Mouse (Mus musculus) intestine, embryonic 14.5 days (tissue): ENCODE measurements around the gene F2rl2. TPM values are rescaled to one million over a fixed set of nuclear protein-coding genes. Genes with fewer than 3 reads are reported as not detected.
A peak's percentile ranks its signal among the peaks of the same experiment; 100 is the strongest.

Experiments used
- ATAC-seq: fragments of 200-750 bp; cut with Nextera tagmentation; replicated peaks from 2 replicates; pipeline ENCODE4 v1.8.0; 2017; ENCODE audit warnings: low read depth, moderate number of reproducible peaks, moderate TSS enrichment, moderate library complexity; ENCODE audit not compliant: low FRiP score, low TSS enrichment
- DNase-seq: peaks from one replicate; pipeline ENCODE4 v3.0.0-alpha.2; 2018; ENCODE audit warnings: low spot score
- H3K27ac ChIP-seq: fragments of 300-500 bp; sonication (generic); 2 replicates; pipeline ENCODE4 v1.5.1; 2014; ENCODE audit warnings: low read depth, mild to moderate bottlenecking, control low read depth
- H3K27me3 ChIP-seq: fragments of 300-500 bp; sonication (generic); replicated peaks from 2 replicates; pipeline ENCODE4 v1.6.1; 2014; ENCODE audit warnings: low read length, control low read depth; ENCODE audit not compliant: control insufficient read depth, insufficient read depth
- H3K36me3 ChIP-seq: fragments of 300-500 bp; sonication (generic); 2 replicates; pipeline ENCODE4 v1.6.1; 2014; ENCODE audit warnings: low read length, control low read depth; ENCODE audit not compliant: control insufficient read depth, insufficient read depth
- H3K4me1 ChIP-seq: fragments of 300-500 bp; sonication (generic); replicated peaks from 2 replicates; pipeline ENCODE4 v1.6.1; 2014; ENCODE audit warnings: low read length, control low read depth, mixed read lengths; ENCODE audit not compliant: control insufficient read depth, insufficient read depth
- H3K4me2 ChIP-seq: fragments of 300-500 bp; sonication (generic); 2 replicates; pipeline ENCODE4 v1.6.1; 2014; ENCODE audit warnings: low read length
- H3K4me3 ChIP-seq: fragments of 300-500 bp; sonication (generic); 2 replicates; pipeline ENCODE4 v1.5.1; 2014; ENCODE audit warnings: low read depth, low read length, control low read depth, mixed read lengths
- H3K9ac ChIP-seq: fragments of 300-500 bp; sonication (generic); 2 replicates; pipeline ENCODE4 v1.6.1; 2014; ENCODE audit warnings: mild to moderate bottlenecking, low read length
- H3K9me3 ChIP-seq: fragments of 300-500 bp; sonication (generic); 2 replicates; pipeline ENCODE4 v1.6.1; 2016; ENCODE audit warnings: low read length, control low read depth; ENCODE audit not compliant: control insufficient read depth
- WGBS: fragments of 180-500 bp; shearing (Covaris S2); extraction: QIAGEN DNeasy Blood & Tissue Kit; methylation state at CpG from one replicate; pipeline ENCODE4 v1.1.7; 2014; 5-methylcytosine and 5-hydroxymethylcytosine counted together
- polyA plus RNA-seq: library from polyadenylated mRNA; unstranded; fragments of >200 nt; fragmentation: Nextera tagmentation; extraction: Ambion mirVana; gene quantifications from 2 replicates; pipeline ENCODE4 v1.2.1, GENCODE M21; 2014

F2rl2 gene
- polyA plus RNA-seq, 1 experiment from 2014 or later: 0.95 TPM

DNA sequence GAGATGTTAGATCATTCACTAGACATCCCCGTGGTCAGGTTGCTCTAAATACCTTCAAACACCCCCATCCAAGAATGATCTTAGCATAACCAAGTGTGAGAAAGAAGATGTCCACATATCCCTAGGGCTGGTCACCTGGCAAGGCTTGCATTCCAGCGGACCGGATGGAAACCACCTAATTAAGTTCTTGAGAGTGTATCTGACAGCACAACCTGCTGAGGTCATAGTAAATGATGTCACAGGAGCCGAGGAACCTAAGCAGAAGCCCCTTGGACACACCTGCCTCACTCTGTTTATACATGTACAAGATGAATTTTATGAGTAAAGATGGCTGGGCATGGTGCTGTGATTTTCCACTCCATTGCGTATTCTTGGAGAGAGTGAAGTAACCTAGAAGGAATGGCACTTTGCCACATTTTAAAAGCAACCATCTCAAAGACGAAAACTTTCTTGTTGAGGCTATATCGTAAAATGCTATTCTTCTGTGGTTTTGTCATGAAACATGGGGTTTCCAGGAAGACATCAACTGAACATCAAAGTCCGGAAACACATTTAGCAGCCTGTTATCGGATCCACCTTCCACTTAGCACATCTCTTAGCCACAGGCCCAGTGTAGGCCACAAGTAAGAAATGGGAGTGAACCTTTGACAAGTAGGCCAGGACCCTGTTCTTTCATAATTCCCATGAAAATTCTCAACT lies 16.1 kb downstream of the F2rl2 start:
- Histone ChIP-seq H3K4me1 (no peaks in the 10 kb centered on the region), H3K27ac (no peak overlapping the region), H3K4me3 (no peak overlapping the region), H3K4me2 (no peak overlapping the region), H3K27me3 (no peaks in the 10 kb centered on the region), H3K36me3 (peaks cover 25% of the 10 kb centered on the region), H3K9ac (no peak overlapping the region), H3K9me3 (no peaks in the 10 kb centered on the region)
- 88% methylated on average over 9 of the region's 9 CpGs for WGBS
- DNase-seq (no peak), ATAC-seq (no peak)

DNA sequence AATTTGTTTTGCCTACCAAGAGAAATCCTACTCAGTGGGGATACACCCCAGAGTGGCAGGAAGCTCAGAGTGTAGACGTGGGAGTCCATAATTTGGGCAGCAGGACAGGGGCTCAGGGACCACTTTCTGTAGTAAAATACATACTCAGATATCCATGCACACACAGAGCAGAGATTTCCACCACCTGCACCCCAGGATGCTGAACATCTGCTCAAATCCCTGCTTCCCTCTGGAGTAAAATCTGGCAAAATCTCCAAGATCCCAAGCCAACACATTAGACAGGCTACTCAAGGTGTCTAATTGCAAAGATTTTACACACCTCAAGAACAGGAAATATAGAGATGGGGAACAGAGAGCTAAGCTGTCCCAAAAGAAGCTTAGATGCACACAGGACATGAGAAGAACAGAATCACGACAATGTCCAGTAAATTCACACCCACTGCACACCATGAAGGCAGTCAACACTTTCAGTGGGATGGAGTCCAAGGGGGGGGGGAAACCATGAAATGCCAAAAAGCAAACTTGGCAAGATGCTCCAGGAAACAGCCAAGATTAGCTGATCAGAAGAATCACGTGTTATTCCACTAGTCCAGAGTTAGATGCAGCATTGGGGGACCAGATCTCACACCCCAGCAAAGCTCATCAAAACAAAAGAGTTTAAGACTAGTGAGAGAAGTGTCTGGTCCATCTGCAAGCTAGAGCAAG lies 17.8 kb downstream of the F2rl2 start:
- no peak for ATAC-seq
- Histone ChIP-seq H3K4me2 (no peak overlapping the region), H3K27ac (no peak overlapping the region), H3K9ac (no peak overlapping the region), H3K9me3 (no peaks in the 10 kb centered on the region), H3K36me3 (peaks cover 22% of the 10 kb centered on the region), H3K27me3 (no peaks in the 10 kb centered on the region), H3K4me3 (no peak overlapping the region), H3K4me1 (no peaks in the 10 kb centered on the region)
- WGBS: 63% methylated on average over 3 of the region's 3 CpGs
- no peak for DNase-seq

DNA sequence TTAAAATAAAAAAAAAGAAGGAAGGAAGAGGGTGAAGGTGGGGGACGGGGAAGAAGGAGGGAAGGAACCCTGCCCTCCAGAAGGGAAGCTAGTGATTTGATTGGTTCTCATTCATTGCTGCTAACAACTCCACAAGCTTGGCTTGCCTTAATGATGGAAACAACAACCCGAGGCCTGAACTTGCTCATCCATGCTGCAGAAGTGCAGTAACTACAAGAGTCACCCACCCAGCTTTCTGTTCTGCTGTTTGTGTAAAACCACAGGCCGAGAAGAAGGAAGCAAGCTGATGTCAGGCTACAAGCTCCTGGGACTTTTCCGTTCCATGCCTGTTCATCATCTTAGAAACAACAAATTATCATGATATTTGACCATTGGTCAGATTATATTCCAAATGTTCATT lies 18.7 kb downstream of the F2rl2 start:
- H3K4me3 ChIP-seq: no peak overlapping the region

DNA sequence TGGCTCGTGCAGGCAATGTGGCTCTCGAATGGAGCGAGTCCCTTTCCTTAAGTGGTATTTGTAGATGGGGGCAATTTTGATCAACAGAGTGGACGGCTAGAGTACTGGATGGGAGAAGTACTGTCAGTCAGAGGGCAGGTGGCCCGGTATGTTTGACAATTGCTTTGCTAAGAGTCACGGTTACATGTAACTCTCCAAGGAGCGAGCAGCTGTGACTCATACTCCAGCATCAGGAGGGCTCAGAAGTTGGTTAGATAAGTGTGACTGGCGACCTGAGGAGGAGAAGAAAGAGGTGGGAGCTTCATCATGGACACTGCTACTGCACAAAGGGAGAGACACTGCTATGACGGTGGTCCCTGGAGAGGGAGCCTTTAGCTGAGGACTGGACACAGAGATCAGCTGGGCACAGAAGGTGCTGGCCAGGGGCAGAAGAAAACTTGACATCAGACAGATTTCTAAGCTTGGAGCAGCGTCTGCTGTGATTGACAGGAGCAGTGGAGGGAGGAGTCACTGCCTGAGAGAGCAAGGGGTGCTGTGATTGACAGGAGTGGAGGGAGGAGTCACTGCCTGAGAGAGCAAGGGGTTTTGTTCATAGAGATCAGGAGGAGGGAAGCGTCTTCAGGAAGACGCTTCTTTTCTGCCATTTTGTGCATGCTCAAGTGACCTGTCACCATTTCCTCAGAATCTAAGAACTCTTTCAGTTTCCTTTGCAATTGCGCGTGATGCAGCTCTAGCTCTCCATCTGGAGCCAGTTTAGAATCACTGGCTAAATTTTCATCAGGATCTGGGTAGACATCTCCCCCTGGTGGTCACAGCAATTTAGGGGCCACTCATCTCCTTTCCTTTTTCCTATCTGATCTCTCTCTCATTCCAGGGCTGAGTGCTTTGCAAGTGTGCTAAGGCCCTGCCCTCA lies 22.9 kb downstream of the F2rl2 start:
- Histone ChIP-seq H3K9ac (no peak overlapping the region), H3K4me2 (0 out of 2 replicates have a peak overlapping the region, but pooled peaks have one; percentile 15), H3K36me3 (peaks cover 27% of the 10 kb centered on the region), H3K27ac (no peak overlapping the region), H3K4me1 (no peaks in the 10 kb centered on the region), H3K27me3 (no peaks in the 10 kb centered on the region), H3K4me3 (no peak overlapping the region), H3K9me3 (no peaks in the 10 kb centered on the region)
- WGBS: 59% methylated on average over 14 of the region's 14 CpGs
- DNase-seq (peak; percentile 84), ATAC-seq (no peak)

More for the DNA sequence above, 18.7 kb downstream of the F2rl2 start:
- H3K9me3 ChIP-seq: no peaks in the 10 kb centered on the region
- H3K4me1 ChIP-seq: no peaks in the 10 kb centered on the region
- H3K36me3 ChIP-seq: peaks cover 22% of the 10 kb centered on the region
- WGBS: 74% methylated on average over 4 of the region's 4 CpGs
- H3K27me3 ChIP-seq: no peaks in the 10 kb centered on the region
- ATAC-seq: no peak
- no peak for DNase-seq
- no peak overlapping the region for H3K27ac ChIP-seq
- H3K4me2 ChIP-seq: no peak overlapping the region
- no peak overlapping the region for H3K9ac ChIP-seq

DNA sequence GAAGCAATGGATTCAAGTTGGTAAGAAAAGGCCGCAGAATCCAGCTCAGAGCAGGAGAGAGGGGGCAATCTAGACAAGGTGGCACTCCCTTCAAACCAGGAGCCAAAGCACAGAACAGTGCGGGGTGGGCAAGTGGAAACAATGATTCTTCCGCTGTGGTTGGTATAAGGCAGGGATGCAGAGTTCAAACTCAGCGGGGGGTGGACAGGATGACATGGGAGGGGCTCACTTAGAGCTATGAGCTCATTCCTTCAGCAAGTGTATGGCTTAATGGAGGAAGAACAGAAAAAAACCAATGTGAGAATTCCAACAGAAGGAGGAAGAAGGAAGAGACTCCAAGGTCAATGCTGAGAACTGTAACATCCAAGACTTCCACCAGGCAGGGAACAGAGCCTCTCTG lies 33.8 kb downstream of the F2rl2 start:
- Histone ChIP-seq H3K9me3 (no peaks in the 10 kb centered on the region), H3K27me3 (no peaks in the 10 kb centered on the region), H3K27ac (no peak overlapping the region), H3K36me3 (peaks cover 20% of the 10 kb centered on the region), H3K4me3 (no peak overlapping the region), H3K9ac (no peak overlapping the region), H3K4me1 (no peaks in the 10 kb centered on the region), H3K4me2 (no peak overlapping the region)
- ATAC-seq (no peak), DNase-seq (no peak)
- WGBS: 88% methylated on average over 4 of the region's 4 CpGs

DNA sequence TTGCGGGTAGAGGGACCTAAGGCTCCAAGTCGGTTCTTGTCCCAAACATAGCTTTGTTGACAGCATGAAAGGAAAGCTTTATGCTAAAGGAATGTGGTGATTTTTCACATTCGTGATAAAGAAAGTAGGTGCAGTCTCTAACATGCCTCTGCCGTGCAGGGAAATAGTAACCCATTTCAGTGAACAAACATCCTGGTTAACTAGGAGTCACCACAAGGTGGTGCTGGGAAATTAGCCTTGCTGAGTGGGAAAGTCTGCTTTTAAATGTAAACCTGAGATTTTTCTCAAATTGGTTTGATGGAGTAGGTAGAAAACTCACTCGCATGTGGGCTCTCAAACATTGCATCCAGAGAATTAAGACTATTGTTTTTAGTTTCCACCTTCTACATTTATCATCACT lies 43.0 kb downstream of the F2rl2 start:
- Histone ChIP-seq H3K36me3 (no peaks in the 10 kb centered on the region), H3K4me2 (no peak overlapping the region), H3K9me3 (no peaks in the 10 kb centered on the region), H3K4me3 (no peak overlapping the region), H3K27ac (no peak overlapping the region), H3K4me1 (peaks cover 23% of the 10 kb centered on the region), H3K27me3 (no peaks in the 10 kb centered on the region), H3K9ac (no peak overlapping the region)
- no peak for ATAC-seq
- no peak for DNase-seq
- 67% methylated on average over 5 of the region's 5 CpGs for WGBS

DNA sequence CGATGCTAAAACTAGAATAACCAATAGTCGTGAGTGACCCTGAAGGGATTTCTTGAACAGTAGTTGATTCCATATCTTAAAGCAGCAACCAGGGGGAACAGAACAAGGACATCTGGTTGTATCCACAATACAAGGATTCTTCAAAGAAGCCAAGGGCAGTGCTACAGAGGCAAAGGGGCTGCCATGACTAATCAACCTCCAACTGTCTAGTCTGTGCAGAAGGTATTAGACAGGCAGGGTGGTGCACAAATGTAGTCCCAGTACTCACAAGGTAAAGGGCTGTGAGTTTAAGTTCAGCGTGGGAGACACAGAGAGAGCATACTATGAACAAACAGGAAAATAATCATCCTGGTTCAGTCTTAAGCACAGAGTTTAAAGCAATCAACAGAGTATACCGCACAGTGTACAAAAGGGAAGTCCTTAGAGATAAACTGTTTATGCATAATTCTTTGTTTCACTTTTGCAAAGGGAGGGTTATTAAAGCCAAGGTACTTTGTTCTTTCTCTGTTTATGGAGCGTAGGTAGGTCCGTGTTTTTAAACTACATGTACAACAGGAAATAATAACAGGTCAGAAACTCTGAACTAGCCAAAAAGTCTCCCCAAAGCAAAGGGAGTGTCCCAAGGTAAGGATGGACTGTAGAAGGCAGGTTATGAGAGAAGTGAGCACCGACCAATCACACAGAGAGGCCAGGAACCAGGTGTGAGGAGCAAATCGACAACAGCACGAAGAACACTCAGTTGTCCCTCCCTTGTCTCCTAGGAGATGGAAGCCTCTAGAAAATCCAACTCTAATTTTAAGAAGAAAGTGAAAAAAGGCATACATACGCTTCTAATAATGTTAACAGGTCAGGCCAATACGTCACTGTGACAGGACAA lies 45.4 kb downstream of the F2rl2 start:
- no peaks in the 10 kb centered on the region for H3K9me3 ChIP-seq
- no peaks in the 10 kb centered on the region for H3K36me3 ChIP-seq
- H3K4me1 ChIP-seq: peaks cover 42% of the 10 kb centered on the region
- WGBS: 71% methylated on average over 11 of the region's 11 CpGs
- no peak overlapping the region for H3K9ac ChIP-seq
- H3K27ac ChIP-seq: peak overlapping the region; percentile 93
- no peak overlapping the region for H3K4me3 ChIP-seq
- no peak overlapping the region for H3K4me2 ChIP-seq
- ATAC-seq: no peak
- H3K27me3 ChIP-seq: no peaks in the 10 kb centered on the region
- DNase-seq: no peak
